Mouse (Mus musculus) hindbrain, embryonic 11.5 days (tissue): ENCODE measurements around the gene Ddx25. TPM values are rescaled to one million over a fixed set of nuclear protein-coding genes. Genes with fewer than 3 reads are reported as not detected.

Experiments
- ATAC-seq: fragments of 200-750 bp; cut with Nextera tagmentation; 2 replicates; pipeline ENCODE4 v1.8.0; 2017; ENCODE audit warnings: mild to moderate bottlenecking, moderate TSS enrichment, moderate library complexity; ENCODE audit not compliant: low FRiP score
- DNase-seq: peaks from one replicate; pipeline ENCODE4 v3.0.0-alpha.2; 2015; ENCODE audit warnings: low spot score
- H3K27ac ChIP-seq: fragments of 300-500 bp; sonication (generic); 2 replicates; pipeline ENCODE4 v1.5.1; 2014; ENCODE audit warnings: mild to moderate bottlenecking, low read depth, low read length
- H3K27me3 ChIP-seq: fragments of 300-500 bp; sonication (generic); 2 replicates; pipeline ENCODE4 v1.6.1; 2014; ENCODE audit warnings: mild to moderate bottlenecking, low read length, moderate library complexity, mixed read lengths; ENCODE audit not compliant: control insufficient read depth, insufficient read depth
- H3K36me3 ChIP-seq: fragments of 300-500 bp; sonication (generic); 2 replicates; pipeline ENCODE4 v1.6.1; 2014; ENCODE audit warnings: mild to moderate bottlenecking, low read length, moderate library complexity, mixed read lengths; ENCODE audit not compliant: control insufficient read depth, insufficient read depth
- H3K4me1 ChIP-seq: fragments of 300-500 bp; sonication (generic); replicated peaks from 2 replicates; pipeline ENCODE4 v1.6.1; 2014; ENCODE audit warnings: low read length, mixed read lengths; ENCODE audit not compliant: control insufficient read depth, insufficient read depth
- H3K4me2 ChIP-seq: fragments of 300-500 bp; sonication (generic); replicated peaks from 2 replicates; pipeline ENCODE4 v1.6.1; 2014; ENCODE audit warnings: mild to moderate bottlenecking, low read depth, low read length
- H3K4me3 ChIP-seq: fragments of 300-500 bp; sonication (generic); 2 replicates; pipeline ENCODE4 v1.5.1; 2014; ENCODE audit warnings: low read depth, low read length
- H3K9ac ChIP-seq: fragments of 300-500 bp; sonication (generic); 2 replicates; pipeline ENCODE4 v1.6.1; 2014; ENCODE audit warnings: low read depth, low read length
- H3K9me3 ChIP-seq: fragments of 300-500 bp; sonication (generic); 2 replicates; pipeline ENCODE4 v1.6.1; 2016; ENCODE audit warnings: low read length; ENCODE audit not compliant: control insufficient read depth
- WGBS: fragments of 180-500 bp; shearing (Covaris S2); extraction: QIAGEN DNeasy Blood & Tissue Kit; methylation state at CpG from one replicate; pipeline ENCODE4 v1.1.7; 2014; 5-methylcytosine and 5-hydroxymethylcytosine counted together
- polyA plus RNA-seq: library from polyadenylated mRNA; unstranded; fragments of >200 nt; fragmentation: Nextera tagmentation; extraction: Ambion mirVana; gene quantifications from 2 replicates; pipeline ENCODE4 v1.2.1, GENCODE M21; 2014

Gene Ddx25
- polyA plus RNA-seq, 1 experiment from 2014 or later: 10.0 TPM

DNA sequence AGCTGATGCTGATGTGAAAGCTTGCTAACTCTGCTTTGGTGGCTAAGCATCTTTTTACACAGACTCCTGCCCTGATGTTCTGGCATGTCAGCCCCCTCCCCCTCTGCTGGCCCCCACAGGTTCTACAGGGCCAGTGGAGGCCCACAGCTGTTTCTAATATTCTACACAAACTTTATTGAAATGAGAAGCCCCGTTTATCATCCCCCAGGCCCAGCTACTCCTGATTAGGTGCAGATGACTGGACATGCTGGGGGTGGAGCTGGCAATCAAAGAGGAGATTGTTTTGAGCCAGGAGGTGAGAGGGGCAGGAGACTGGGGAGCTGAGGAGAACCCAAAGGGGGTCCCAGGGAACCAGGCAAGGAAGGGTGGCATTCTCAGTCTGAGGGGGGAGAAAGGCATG lies 28.5 kb downstream of the Ddx25 start:
- no peak overlapping the region for H3K27ac ChIP-seq
- no peaks in the 10 kb centered on the region for H3K9me3 ChIP-seq
- no peaks in the 10 kb centered on the region for H3K36me3 ChIP-seq
- no peaks in the 10 kb centered on the region for H3K4me1 ChIP-seq
- no peak overlapping the region for H3K4me2 ChIP-seq
- no peak overlapping the region for H3K4me3 ChIP-seq
- DNase-seq (peak; percentile 14), ATAC-seq (no peak)
- WGBS: 31% methylated on average over 1 of the region's 1 CpGs
- no peaks in the 10 kb centered on the region for H3K27me3 ChIP-seq
- H3K9ac ChIP-seq: no peak overlapping the region

DNA sequence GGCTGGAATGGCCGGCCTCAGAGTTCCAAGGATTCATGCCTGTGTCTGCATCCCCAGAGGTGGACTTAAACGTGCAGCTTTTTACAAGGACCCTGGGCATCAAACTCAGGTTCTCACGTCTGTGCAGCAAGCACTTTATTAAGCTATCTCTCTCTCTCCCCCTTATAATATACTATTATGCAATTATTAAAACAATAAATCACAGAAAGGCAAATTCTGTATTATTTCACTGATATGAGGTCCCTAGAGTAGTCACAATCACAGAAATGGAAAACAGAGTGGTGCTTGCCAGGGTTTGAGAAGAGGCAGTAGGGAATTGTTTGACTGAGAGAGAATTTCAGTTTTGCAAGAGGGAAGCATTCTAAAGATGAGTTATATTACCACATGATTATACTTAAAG lies 29.2 kb downstream of the Ddx25 start:
- Histone ChIP-seq H3K27me3 (no peaks in the 10 kb centered on the region), H3K9ac (no peak overlapping the region), H3K4me2 (no peak overlapping the region), H3K36me3 (no peaks in the 10 kb centered on the region), H3K4me3 (no peak overlapping the region), H3K9me3 (no peaks in the 10 kb centered on the region), H3K4me1 (no peaks in the 10 kb centered on the region), H3K27ac (no peak overlapping the region)
- DNase-seq (no peak), ATAC-seq (no peak)
- WGBS: 76% methylated on average over 3 of the region's 3 CpGs

- peak; percentile 65 for ATAC-seq
- 0 out of 2 replicates have a peak, but pooled peaks cover 2% of the 10 kb centered on the region for H3K4me1 ChIP-seq
- H3K4me2 ChIP-seq: no peak overlapping the region
- H3K36me3 ChIP-seq: no peaks in the 10 kb centered on the region
- H3K27ac ChIP-seq: no peak overlapping the region
- no peak overlapping the region for H3K9ac ChIP-seq
- no peaks in the 10 kb centered on the region for H3K27me3 ChIP-seq
- no peak overlapping the region for H3K4me3 ChIP-seq
- DNase-seq: peak; percentile 83
- no peaks in the 10 kb centered on the region for H3K9me3 ChIP-seq
- 31% methylated on average over 7 of the region's 7 CpGs for WGBS
These were observed 34.4 kb downstream of the Ddx25 start for GRCm38 (mm10) chr9:35523941-35524411.

GRCm38 (mm10) chr9:35523541-35523940 lies 34.8 kb downstream of the Ddx25 start:
- Histone ChIP-seq H3K9me3 (no peaks in the 10 kb centered on the region), H3K4me3 (no peak overlapping the region), H3K36me3 (no peaks in the 10 kb centered on the region), H3K4me2 (no peak overlapping the region), H3K27ac (no peak overlapping the region), H3K27me3 (no peaks in the 10 kb centered on the region), H3K4me1 (0 out of 2 replicates have a peak, but pooled peaks cover 2% of the 10 kb centered on the region), H3K9ac (no peak overlapping the region)
- 24% methylated on average over 5 of the region's 5 CpGs for WGBS
- DNase-seq: peak; percentile 37
- ATAC-seq: peak; percentile 53; the same call in 1 of the 2 replicates

DNA sequence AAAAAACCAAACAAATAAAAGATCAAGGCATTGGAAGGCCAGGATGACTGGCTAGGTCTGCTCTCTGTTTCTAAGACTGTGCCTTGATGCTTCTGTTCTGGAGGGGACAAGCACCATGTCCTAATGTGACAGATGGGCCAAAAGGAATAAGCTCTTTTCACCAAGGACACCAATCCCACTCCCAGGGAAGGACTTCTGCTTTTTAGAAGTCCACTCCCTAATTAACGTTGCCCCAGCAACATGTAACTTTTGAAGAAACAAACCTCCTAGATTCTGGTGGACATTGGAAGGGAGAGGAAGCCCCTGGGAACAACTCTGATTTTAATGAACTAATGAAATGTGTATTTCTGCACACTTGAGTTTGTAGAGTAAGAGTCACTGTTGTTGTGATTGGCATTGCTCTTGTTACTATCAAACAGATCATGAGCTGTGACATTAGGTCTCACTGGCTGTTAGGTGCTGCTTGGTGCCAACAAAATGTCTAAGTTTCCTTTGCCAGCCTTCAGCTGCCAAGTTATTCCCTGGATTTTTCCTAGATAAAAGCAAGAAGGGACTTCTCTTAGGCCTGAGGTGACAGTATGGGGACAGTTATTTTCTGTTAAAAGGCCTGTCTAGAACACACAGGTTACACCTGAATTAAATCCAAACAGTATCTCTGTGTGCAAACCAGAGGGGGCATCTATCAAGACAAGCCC lies 35.4 kb downstream of the Ddx25 start:
- H3K36me3 ChIP-seq: no peaks in the 10 kb centered on the region
- ATAC-seq: 0 out of 2 replicates have a peak, but pooled peaks have one; percentile 4
- H3K9me3 ChIP-seq: no peaks in the 10 kb centered on the region
- DNase-seq: no peak
- WGBS: 79% methylated on average over 1 of the region's 1 CpGs
- H3K4me2 ChIP-seq: no peak overlapping the region
- H3K4me1 ChIP-seq: 0 out of 2 replicates have a peak, but pooled peaks cover 2% of the 10 kb centered on the region
- H3K27ac ChIP-seq: no peak overlapping the region
- no peaks in the 10 kb centered on the region for H3K27me3 ChIP-seq
- H3K9ac ChIP-seq: no peak overlapping the region
- H3K4me3 ChIP-seq: no peak overlapping the region

DNA sequence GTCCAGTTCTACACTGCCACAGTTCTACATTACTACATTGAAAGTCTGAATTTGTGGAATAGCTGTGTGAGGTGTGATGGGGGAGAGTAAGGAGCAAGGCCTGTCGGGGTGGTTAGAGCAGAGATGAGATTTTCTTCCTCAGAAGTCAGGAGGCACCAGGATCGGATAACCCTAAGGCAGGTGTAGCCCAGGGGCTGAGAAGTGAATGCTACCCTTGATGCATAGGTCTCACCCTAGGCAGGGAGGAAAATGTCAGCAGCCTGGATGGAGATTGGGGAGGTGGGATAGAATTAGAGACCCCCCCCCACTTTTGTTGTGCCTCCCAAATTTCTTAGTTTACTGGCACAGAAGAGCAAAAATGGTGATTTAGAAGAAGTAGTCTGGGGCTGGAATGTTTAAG lies 36.1 kb downstream of the Ddx25 start:
- DNase-seq (no peak), ATAC-seq (no peak)
- no peaks in the 10 kb centered on the region for H3K36me3 ChIP-seq
- H3K9ac ChIP-seq: no peak overlapping the region
- no peaks in the 10 kb centered on the region for H3K27me3 ChIP-seq
- 81% methylated on average over 2 of the region's 2 CpGs for WGBS
- no peak overlapping the region for H3K4me2 ChIP-seq
- H3K4me3 ChIP-seq: no peak overlapping the region
- H3K27ac ChIP-seq: no peak overlapping the region
- 0 out of 2 replicates have a peak, but pooled peaks cover 2% of the 10 kb centered on the region for H3K4me1 ChIP-seq
- H3K9me3 ChIP-seq: no peaks in the 10 kb centered on the region

- Histone ChIP-seq H3K4me3 (no peak overlapping the region), H3K9ac (no peak overlapping the region), H3K9me3 (no peaks in the 10 kb centered on the region), H3K4me2 (no peak overlapping the region), H3K4me1 (0 out of 2 replicates have a peak, but pooled peaks cover 2% of the 10 kb centered on the region), H3K27ac (no peak overlapping the region), H3K27me3 (no peaks in the 10 kb centered on the region), H3K36me3 (no peaks in the 10 kb centered on the region)
- DNase-seq: no peak
- 85% methylated on average over 6 of the region's 6 CpGs for WGBS
- ATAC-seq: no peak
These were observed 37.5 kb downstream of the Ddx25 start for GRCm38 (mm10) chr9:35520631-35521348.

- Histone ChIP-seq H3K27me3 (no peaks in the 10 kb centered on the region), H3K4me2 (no peak within 1 kb of the TSS), H3K9ac (no peak within 1 kb of the TSS), H3K36me3 (no peaks in the 10 kb centered on the region), H3K4me1 (no peaks in the 10 kb centered on the region), H3K9me3 (no peaks in the 10 kb centered on the region), H3K4me3 (no peak within 1 kb of the TSS), H3K27ac (no peak within 1 kb of the TSS)
- ATAC-seq: no peak
- WGBS: 87% methylated on average over 3 of the region's 3 CpGs
- DNase-seq: no peak
These were observed 40.2 kb downstream of the Ddx25 start, which contains the start of gene Gm1113 for GRCm38 (mm10) chr9:35518169-35518568. Gene Gm1113, minus strand, starts transcription at chr9:35518269.
